Mouse (Mus musculus) bone marrow, adult 2 months (tissue): ENCODE measurements around the gene Aldh1a3.

Experiments
- CTCF ChIP-seq: fragments of 200-500 bp; IDR thresholded peaks from 2 replicates; pipeline ENCODE4 v1.5.1; 2011; ENCODE audit warnings: low read length, control low read depth; ENCODE audit not compliant: control insufficient read depth, insufficient read depth
- POLR2A ChIP-seq: fragments of 200-500 bp; IDR thresholded peaks from 2 replicates; pipeline ENCODE4 v1.6.1; 2011; ENCODE audit warnings: low read depth, mild to moderate bottlenecking, control low read depth, low read length, borderline replicate concordance; ENCODE audit not compliant: control insufficient read depth

DNA sequence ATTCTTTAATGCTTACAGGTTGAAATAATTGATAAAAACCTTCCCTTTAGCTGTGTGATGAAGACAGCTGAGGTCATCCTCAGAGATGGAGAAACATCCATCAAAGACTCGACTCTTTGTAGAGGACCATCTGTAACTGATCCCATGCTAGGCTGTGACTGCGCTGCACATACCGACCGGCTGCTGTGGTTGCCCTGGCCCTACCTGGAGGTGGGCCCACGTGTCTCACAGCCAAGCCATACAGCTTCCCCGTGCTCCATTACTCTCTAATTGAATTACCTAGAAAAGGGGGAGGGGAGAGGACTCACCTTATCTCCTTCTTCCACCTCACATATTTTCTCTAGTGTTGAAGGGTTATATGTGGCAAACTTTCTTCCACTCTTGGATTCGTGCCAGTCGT, 5.4 kb downstream of the Aldh1a3 start:
- TF ChIP-seq POLR2A (no peak), CTCF (no peak)
